Mouse (Mus musculus) T-helper 2 cell (primary cell): ENCODE results near the gene Uggt1.

Experiments
- in situ Hi-C: fragments of 300-600 bp; cut with MboI, MseI; formaldehyde crosslinking; loops from one replicate; pipeline ENCODE4 v1.15.1; 2025; ENCODE audit warnings: high pct_unique_total_duplicates

Uggt1 gene

DNA sequence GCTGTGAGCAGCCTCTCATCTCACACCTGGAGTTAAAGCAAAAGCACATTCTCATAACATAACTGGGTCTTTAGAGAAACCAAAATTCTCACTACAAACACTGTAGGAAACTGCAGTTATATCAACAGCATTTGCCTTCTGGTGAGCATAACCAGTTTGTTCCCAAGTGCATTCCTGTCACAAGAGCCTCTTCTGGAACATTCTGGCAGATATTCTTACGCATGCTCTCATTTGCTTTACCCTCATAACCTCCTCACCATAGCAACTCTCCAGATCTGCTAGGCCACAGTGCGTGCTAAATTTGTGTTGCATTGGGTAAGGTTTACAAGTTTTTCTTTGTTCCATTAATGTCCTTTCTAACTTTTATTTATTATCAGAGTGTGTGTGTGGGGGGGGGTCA, 14.8 kb upstream of the Uggt1 start:
- in situ Hi-C loops: no loop called here

DNA sequence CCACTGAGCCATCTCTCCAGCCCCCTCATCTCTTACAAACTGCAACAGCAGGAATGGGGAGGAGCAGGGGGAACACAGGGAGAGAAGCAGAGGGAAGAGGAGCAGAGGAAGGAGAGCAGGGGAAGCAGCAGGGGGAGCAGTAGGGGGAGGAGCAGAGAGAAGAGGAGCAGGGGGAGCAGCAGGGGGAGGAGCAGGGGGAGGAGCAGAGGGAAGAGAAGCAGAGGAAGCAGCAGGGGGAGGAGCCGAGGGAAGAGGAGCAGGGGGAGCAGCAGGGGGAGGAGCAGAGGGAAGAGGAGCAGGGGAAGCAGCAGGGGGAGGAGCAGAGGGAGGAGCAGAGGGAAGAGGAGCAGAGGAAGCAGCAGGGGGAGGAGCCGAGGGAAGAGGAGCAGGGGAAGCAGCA, 14.1 kb upstream of the Uggt1 start:
- in situ Hi-C loops: no loop called here

DNA sequence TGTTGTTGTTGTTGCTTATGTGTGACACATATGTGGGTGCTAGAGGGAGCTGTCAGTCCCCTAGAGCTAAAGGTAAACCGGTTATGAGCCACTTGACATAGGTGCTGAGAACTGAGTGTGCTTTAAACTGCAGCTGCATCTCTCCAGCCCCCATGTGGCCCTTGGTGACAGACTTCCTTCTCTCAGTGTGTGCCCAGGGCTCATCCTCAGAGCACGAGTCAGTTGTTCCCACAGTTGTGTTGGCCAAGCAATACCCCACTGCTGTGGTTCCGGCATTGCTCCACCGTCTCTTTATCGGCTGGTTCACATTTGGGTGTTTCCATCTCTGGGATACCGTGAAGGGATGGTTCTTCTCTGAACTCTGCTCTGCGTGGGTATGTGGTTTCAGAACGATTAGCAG, 12.8 kb upstream of the Uggt1 start:
- in situ Hi-C loops: no loop called here

DNA sequence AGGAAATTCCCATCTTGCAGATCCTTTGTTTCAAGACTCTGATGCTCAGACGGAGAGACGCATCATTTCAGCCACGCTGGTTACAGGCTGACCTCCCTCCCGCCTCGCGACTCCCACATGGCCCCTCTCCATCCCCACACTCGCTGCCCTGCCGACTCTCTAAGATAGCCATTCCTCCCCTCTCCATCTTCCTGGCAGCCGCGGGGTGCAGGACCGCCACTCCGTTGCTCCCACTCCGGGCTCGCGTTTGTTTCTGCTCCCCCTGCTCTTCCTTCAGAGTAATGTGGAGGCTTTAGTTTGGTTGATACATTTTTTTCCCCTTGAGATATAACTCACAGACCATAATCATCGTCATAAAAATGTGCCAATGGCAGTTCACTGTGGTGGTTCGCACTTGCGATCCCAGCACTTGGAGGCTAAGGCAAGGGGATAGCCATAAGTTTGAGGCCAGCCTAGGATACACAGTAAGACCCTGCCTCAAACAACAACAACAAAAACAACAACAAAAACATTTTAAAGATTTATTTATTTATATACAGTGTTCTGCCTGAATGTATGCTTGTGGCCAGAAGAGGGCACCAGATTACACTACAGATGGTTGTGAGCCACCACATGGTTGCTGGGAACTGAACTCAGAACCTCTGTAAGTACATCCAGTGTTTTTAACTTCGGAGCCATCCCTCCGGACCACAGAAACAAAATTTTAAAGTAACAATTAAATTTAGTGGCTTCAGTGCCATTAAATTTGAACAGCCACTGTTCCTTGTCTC, 11.5 kb upstream of the Uggt1 start:
- in situ Hi-C loops: no loop called here

DNA sequence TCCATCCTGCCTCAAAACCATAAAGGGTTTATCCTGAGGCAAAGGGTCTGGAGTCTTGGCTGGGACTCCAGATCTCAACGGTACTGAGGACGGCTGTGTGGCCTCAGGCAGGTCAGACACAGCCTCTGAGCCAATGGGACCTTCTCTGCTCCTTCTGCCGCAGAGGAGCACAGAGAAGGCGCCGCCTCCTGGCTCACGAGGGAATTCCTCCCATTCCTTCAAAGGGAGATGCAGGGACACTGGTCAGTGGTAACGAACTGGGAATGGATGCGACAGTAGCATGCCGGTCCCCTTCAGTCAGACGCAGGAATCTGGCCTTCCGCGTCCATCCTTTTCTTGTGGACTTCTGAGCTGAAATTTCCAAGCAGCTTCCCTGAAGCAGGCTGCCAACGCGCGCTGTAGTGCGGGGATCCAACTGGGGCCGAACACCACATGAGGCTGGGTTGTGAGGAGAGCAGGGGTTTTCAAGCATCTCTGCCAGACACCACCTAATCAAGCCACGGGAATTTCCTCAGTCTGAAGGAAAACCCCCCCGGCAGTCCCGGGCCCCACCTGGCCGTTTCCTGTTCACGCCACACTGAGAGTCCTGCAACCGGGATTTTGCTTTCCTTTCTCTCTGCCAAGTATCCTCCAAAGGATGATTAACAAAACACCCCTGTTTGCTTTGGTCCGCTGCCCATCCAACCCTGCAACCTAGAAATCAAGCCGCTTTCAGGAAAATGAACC, 10.3 kb upstream of the Uggt1 start:
- in situ Hi-C loops: no loop called here

DNA sequence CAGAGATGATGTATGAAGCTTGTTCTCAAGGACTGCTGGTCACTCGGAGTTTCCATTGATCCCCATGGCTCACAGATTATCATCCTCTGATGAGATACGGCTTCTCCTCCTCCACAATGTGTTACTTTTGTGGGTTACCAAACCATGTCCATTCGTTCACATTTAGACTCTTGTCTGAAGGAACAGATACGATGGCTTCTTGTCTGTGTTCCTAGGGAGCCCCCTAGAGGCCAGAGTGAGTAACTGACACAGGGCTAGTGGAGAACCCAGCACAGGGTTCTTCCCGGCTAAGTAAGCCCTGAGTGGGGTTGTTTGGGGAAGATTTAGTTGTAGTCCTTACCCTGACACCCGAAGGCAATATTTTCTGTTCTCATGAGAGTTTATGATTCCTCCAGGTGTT, 8.3 kb upstream of the Uggt1 start:
- in situ Hi-C loops: no loop called here

DNA sequence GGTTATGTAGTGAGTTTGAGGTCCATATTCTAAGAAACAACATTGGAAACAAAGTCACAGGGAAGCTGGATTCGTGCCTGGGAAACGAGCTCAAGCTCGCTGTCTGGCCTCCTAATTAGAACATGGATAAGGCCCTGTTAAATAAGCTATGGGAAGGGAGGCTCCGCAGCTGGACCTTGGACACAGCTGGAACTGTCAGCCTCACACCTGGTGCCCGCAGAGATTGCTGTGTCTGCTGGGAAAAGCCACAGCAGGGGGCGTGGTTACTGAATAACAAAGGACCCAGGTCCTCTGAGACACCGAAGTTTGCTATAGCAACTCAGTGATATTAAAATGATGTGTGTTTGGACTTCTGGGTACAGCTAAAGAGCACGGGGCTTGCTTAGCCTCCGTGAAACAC, 6.9 kb upstream of the Uggt1 start:
- in situ Hi-C loops: no loop called here

DNA sequence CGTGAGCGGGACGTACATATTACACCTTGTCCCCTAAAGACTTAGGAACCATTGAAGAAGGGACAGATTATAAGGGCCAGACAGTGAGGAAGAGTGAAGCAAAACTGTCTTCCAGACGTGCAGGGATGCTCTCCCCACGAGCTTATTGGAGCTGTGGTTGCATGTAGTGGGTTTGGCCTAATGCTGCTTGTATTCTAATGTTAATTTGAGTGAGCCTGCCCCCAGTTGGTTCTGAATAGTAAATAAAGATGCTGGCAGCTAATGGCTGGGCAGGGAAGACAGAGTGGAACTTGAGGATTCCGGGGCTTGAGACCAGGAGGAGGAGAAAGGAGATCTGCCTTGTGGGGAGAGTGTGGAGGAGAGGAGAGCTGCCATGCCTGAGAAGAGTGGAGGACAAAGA, 2.2 kb upstream of the Uggt1 start:
- in situ Hi-C loops: no loop called here

DNA sequence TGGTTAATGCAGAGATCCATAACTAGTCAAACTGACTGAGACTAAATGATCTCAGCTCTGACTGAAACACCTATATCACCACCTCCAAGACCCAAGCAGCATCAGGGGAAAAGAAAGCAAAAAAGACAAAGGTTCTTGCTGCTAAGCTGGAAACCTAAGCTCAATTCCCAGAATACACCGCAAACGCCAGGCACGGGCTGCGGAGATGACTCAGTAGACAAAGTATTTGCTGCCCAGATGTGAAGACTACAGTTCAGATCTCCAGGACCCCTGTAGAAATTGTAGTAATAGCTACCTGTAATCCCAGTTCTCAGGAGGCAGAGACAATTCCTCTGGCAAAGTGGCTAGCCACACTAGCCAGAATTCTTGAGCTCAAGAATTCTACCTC, 302 bp upstream of the Uggt1 start:
- in situ Hi-C loops: no loop called here

DNA sequence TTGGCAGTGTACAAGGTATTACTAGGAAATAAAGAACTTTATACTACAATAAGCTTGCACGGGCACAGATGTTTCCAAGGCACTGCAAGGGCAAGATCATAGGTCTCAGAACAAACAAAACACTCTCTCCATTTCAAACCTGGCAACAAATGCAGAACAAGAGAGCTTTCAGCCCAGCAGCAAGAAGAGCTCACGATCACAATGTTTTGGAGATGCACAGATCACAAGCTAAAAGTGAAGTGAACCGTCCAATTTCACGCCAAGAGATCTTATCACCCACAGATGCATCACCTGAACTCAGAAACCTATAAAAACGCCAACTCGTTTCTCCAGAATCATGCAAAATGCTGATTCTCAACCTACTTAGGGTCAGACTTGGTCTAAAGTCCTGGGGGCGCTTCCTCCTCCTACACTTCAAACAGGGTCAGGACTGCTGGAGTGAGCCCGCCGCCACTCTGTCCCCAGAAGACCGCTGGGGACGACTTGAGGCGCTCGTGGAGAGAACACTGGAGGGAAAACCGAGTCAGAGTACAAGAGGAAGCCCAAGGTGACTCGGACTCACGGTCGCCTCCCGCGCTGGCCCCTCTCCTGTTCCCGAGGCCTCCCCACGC, 968 bp downstream of the Uggt1 start:
- in situ Hi-C loops: no loop called here

DNA sequence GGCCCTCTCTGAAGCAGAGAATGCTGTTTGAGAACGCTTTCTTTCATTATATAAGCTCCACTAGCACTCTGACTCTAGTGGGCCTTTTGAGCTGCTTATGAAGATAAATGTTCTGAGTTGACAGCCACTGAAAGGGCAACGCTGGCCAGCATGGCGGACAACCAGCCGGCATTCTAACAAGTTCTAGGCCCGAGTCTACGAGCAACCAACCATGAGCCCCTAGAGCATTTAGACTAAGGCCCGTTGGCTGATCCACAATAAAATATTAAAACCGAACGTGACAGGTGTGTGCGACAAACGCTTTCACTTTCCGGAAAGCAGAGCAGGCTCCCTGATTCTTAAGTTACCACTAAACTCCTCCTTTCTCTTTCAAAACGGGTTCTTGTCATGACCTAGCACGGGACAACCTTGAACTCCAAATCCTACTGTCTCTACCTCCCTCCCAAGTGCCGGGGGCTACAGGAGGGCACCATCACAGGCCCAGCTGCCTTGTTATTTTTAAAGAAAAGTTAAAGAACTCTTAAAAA, 2.6 kb downstream of the Uggt1 start:
- in situ Hi-C loops: no loop called here

DNA sequence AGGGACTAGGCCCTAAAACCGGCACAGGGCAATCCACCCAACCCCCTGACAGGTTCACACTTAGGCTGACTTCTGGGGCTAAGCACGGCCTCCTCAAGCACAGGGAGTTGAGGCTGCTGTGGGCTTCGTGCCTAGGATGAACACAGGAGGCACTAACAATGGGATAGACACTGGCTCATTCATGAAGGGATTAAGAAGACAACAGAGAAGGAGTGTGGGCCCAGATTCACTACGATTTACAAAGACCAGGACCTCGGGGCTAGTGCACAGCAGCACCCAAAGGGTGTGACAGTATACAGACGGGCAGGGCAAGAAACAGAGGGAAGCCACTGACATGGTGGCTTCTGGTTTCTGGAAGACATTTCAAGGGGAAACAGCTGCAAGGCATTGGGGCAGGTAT, 4.3 kb downstream of the Uggt1 start:
- in situ Hi-C loops: no loop called here

DNA sequence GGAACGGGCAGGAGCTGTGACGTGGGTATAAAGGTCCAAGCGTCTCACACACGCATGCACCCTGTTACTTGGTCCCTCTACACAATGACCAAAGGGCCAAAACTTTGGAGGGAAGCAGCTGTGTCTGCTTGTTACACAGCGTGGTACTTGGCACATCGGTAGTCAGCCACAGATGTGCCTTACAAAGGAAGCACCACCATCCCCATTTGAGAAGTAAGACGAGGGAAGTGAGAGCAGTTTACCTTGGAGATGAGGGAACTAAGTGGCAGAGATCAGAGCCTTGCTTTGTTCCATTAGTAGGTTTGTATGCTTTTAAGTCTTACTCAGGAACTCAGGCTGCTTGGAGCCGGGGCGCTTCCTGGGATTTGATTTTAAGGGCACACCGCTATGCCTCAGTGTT, 5.1 kb downstream of the Uggt1 start:
- in situ Hi-C loops: no loop called here

DNA sequence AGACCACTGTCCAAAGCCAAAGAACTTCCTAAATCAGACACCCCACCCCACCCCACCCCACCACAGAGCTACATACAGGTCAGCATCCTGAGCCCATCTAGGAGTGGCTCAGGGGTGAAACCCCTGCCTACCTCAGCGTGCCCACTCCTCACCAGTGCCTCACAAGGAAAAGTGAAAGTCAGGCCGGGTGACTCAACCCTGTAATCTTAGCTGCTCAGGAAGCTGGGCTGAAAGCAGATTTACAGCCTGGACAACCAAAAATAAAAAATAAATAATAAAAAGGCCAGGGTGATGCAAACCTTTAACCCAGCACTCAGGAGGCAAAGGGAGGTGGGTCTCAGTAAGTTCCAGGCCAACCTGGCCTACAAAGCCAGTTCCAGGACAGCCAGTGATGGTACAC, 8.7 kb downstream of the Uggt1 start:
- in situ Hi-C loops: no loop called here

DNA sequence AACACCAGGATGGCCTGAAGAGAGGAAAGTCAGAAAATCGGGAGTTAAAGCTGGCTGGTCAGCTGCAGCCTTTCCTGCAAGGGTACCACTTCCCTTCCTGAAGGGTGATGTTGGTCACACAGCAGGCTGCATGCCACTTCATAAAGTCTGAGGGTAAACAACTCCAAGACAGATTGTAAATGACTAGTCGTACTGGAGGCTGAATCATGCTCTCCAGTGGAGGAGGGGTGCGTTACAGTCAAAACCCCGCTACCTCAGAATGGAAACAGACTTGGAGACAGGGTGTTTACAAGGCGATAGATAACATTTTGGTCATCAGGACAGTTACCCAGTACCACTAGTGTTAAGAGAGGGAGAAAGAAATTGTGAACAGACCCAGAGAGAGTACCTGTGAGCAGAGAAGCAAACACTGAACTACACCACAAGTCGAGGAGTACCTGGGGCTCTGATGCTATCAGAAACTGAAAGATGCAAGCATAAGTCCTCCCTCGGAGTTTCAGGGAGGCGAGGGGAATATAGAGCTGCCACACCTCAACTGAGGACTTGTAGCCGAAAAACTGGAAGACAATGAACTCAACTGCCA, 9.4 kb downstream of the Uggt1 start:
- in situ Hi-C loops: no loop called here

DNA sequence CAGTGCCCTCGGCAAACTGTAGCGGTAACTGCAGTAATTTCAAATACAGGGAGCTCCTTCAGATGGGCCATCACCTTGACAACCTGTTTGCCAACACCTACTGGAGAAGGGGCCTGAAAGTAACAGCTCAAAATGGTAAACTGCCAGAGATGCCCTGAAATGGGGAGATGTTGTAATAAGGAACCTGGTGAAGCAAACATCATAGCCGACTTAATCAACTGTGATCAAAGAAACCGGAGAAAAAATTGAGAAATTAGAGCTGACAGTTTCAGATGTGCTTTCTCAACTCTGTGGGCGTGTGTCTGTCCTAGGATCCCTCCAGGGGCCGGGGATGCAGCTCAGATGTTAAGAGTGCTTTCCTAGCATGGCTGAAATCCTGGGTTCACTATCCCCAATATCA, 11.3 kb downstream of the Uggt1 start:
- in situ Hi-C loops: loop anchor here (5.0 kb wide), 1 partner anchor 44 kb away; no protein-coding TSS in a partner anchor

DNA sequence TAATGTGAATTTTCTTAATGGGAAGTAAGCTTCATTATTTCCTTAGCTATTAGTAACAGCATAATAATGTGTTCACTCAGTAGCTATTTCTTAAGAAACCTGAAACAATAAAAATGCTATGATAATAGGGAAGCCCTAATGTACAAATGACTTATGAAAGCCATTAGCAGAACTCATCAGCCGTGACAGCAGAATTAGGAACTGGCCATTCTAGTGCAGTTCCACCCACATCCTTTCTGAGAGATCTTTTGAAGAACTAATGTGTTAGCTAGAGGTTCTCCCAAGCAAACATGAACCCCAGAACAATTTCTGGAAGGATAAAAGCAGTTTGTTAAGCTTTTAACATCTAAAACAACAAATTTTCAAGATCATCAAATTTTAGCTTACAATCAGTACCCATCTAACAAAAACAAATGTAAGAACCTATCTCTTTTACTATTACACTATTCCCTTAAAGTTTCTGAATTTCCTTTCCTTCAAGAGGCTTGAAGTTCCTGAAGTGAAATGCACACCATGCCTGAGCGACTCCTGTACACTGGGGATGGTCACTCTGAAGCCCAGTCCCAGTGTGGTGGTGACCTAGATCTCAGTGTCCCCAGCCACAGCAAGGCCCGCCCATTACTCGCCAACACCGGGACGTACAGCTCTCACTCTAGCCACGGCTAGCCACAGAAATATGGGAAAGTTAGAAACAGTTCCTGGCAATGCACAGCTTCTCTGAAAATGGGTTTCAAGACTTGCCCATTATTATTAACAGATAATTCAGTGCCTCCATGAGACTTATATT, 13.4 kb downstream of the Uggt1 start:
- in situ Hi-C loops: loop anchor here (5.0 kb wide), 1 partner anchor 46 kb away; no protein-coding TSS in a partner anchor

DNA sequence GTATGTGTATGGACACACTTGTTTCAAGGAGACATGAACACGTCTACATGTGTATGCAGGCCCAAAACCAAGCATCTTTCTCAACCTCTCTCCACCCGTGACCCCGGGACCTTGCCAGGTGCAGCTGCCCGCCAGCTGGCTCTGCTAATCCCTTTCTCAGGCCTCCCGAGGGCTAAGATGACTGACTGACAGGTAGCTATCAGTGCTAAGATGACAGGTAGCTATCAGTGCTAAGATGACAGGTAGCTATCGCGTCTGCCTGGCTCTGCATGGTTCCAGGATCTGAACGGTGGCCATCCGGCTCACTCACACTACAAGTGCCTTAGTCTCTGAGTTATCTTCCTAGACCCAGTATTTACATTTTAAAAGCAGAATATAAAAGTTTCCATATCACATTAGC, 16.1 kb downstream of the Uggt1 start:
- in situ Hi-C loops: no loop called here

DNA sequence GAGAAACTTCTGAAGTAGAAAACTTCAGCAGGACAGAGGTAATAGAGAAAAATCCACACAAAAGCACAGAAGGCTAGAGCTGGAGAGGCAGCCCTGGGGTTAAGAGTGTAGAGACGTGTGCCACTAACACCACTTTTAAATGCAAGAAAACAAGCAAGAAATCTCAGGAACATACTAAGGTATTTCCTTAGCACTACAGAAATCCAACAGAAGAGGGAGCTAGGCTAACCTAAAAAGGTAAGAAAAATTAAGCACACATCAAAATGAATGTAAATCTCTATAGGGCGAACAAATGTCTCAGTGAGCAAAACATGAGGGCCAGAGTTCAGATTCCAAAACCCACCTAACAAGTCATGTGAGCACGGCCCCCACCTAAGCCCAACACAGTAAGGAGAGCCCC, 19.9 kb downstream of the Uggt1 start:
- in situ Hi-C loops: no loop called here

DNA sequence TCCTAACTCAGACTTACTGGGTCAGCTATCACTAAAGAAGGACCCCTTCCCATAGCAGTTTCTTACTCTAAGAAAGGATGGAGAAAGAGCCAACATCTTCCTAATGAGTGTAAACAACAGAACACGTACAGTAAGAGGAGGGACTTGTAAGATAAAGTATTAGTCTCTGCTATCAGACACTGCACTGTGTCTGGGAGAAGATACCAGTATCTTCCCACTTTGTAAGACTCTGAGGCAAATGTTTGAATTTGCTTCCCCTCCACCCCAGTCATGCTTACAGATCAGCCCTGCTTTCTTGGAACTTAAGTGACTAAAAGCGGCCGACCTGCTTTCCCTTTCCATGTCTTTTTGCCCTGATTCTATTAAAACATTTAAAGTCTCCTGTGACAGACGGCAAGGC, 30.2 kb downstream of the Uggt1 start:
- in situ Hi-C loops: no loop called here

DNA sequence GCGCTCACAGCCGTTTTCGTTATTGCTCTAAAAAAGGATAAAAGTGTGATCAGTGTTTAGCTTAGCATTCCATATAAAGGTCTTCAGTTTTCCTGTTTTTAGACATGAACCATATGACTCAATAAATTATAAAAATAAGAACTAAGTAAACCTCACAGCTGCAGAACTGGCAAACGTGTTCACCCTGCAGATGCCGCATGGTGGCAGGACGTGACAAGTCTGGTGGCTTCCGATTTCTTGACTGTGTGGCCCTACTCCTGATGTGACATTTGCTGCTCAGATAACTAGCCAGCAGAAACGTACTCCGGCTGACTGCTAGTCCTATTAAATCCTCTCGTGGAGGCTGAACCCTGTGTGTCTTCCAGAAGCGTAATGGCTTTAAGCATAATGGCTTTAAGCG, 42.8 kb downstream of the Uggt1 start:
- in situ Hi-C loops: no loop called here

DNA sequence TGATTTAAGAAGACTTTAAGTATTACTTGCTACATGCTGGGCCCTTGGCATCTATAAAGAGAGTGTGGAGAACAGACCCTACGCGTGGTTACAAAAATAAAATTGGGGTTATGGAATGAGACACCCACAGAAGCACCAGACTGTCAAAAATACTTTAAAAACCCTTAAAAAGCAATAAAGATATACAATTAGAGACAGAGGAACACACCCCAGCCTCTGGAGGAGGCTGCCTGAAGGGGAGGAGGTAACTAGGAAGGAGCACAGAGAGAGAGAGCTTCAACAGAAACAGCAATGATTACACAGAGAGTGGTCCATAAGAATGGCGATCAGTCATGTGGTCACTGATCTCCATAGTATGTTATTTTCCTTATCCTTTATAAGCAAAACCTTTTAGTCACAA, 50.0 kb downstream of the Uggt1 start:
- in situ Hi-C loops: no loop called here
